Mouse (Mus musculus): ENCODE data around the gene Hyal1.

Hyal1 gene

GRCm38 (mm10) chr9:107576357-107577107, at the start of gene Hyal1:
Gene Hyal1, plus strand, starts transcription at chr9:107576927.
- DNase-seq (ENCODE audit: low read depth, low spot score) = peak; percentile 70

GRCm38 (mm10) chr9:107533791-107534407, 42.8 kb upstream of the Hyal1 start, which contains the start of gene Tmem115:
Gene Tmem115, plus strand, starts transcription at chr9:107533945.
- DNase-seq (ENCODE audit: low read depth, low spot score) = peak; percentile 96

- no peak for DNase-seq (ENCODE audit: low read depth, low spot score)
Observed at GRCm38 (mm10) chr9:107534408-107535202, 42.1 kb upstream of the Hyal1 start.

- no peak for DNase-seq (ENCODE audit: low read depth, low spot score)
Observed at GRCm38 (mm10) chr9:107538231-107538630, 38.5 kb upstream of the Hyal1 start.

GRCm38 (mm10) chr9:107538711-107539110, 38.0 kb upstream of the Hyal1 start:
- DNase-seq (ENCODE audit: low read depth, low spot score) = no peak

GRCm38 (mm10) chr9:107539940-107540339, 36.8 kb upstream of the Hyal1 start:
- DNase-seq (ENCODE audit: low read depth, low spot score) = no peak

- DNase-seq (ENCODE audit: low read depth, low spot score) = no peak
Observed at GRCm38 (mm10) chr9:107540420-107540819, 36.3 kb upstream of the Hyal1 start.

GRCm38 (mm10) chr9:107541005-107541404, 35.7 kb upstream of the Hyal1 start:
- no peak for DNase-seq (ENCODE audit: low read depth, low spot score)

- peak; percentile 93 for DNase-seq (ENCODE audit: low read depth, low spot score)
Observed at GRCm38 (mm10) chr9:107541474-107542351, 35.0 kb upstream of the Hyal1 start, which contains the start of the genes Cyb561d2 and Nprl2. Gene Cyb561d2, minus strand, starts transcription at chr9:107542193. Gene Nprl2, plus strand, starts transcription at chr9:107542226.

GRCm38 (mm10) chr9:107542352-107542686, 34.4 kb upstream of the Hyal1 start:
- DNase-seq (ENCODE audit: low read depth, low spot score) = no peak

- no peak for DNase-seq (ENCODE audit: low read depth, low spot score)
Observed at GRCm38 (mm10) chr9:107542721-107543120, 34.0 kb upstream of the Hyal1 start.

- no peak for DNase-seq (ENCODE audit: low read depth, low spot score)
Observed at GRCm38 (mm10) chr9:107543299-107543698, 33.4 kb upstream of the Hyal1 start.

GRCm38 (mm10) chr9:107544196-107544700, 32.5 kb upstream of the Hyal1 start:
- DNase-seq (ENCODE audit: low read depth, low spot score) = no peak

- no peak for DNase-seq (ENCODE audit: low read depth, low spot score)
Observed at GRCm38 (mm10) chr9:107544729-107545128, 32.0 kb upstream of the Hyal1 start.

- no peak for DNase-seq (ENCODE audit: low read depth, low spot score)
Observed at GRCm38 (mm10) chr9:107545199-107545598, 31.5 kb upstream of the Hyal1 start.

GRCm38 (mm10) chr9:107545602-107546001, 31.1 kb upstream of the Hyal1 start:
- no peak for DNase-seq (ENCODE audit: low read depth, low spot score)

GRCm38 (mm10) chr9:107547026-107547425, 29.7 kb upstream of the Hyal1 start, which contains the start of gene Zmynd10:
Gene Zmynd10, plus strand, starts transcription at chr9:107547298.
- DNase-seq (ENCODE audit: low read depth, low spot score) = peak; percentile 93

- no peak for DNase-seq (ENCODE audit: low read depth, low spot score)
Observed at GRCm38 (mm10) chr9:107547957-107548356, 28.8 kb upstream of the Hyal1 start.

- DNase-seq (ENCODE audit: low read depth, low spot score) = no peak
Observed at GRCm38 (mm10) chr9:107548820-107549219, 27.9 kb upstream of the Hyal1 start.

- DNase-seq (ENCODE audit: low read depth, low spot score) = no peak
Observed at GRCm38 (mm10) chr9:107549297-107550074, 27.2 kb upstream of the Hyal1 start.
